Mouse (Mus musculus) small intestine, adult 10 weeks (tissue): ENCODE data around the gene Dip2a. TPM values are rescaled to one million over a fixed set of nuclear protein-coding genes. Genes with fewer than 3 reads are reported as not detected.

Source experiments
- polyA plus RNA-seq: library from polyadenylated mRNA; stranded (reverse); fragments of 350-450 nt; fragmentation: Illumina TruSeq; extraction: RNeasy Lipid Tissue Mini Kit (QIAGEN cat#74804); gene quantifications from one replicate; pipeline ENCODE4 v1.2.3, GENCODE M21; 2014; ENCODE audit warnings: low replicate concordance

The Dip2a gene
- polyA plus RNA-seq = 8.8 TPM

GRCm38 (mm10) chr10:76344711-76345539 lies at the start of gene Dip2a:
TSS of gene Dip2a (minus strand) at chr10:76345291.

DNA sequence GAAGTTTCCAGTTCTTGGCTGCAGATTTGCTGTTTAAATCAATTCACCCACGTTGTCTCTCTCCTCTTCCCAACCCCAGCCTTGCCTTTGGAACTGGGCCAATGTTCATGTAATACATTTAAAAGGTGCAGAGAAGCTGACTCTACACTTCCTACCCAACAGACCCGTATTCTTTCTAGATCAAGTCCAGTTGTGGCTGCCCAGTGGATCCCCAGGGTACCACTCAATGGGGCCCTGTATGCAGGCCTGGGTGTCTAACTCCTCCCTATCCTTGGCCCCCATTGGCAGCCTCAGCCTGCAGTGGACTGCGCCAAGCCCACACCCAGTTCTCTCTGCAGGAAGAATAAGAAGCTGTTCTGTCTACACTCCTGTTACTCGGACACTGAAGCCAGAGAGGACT lies 91.6 kb downstream of the Dip2a start, which contains the start of gene S100b:
TSS of gene S100b (plus strand) at position 318 of the 400 bp plus-strand sequence.

DNA sequence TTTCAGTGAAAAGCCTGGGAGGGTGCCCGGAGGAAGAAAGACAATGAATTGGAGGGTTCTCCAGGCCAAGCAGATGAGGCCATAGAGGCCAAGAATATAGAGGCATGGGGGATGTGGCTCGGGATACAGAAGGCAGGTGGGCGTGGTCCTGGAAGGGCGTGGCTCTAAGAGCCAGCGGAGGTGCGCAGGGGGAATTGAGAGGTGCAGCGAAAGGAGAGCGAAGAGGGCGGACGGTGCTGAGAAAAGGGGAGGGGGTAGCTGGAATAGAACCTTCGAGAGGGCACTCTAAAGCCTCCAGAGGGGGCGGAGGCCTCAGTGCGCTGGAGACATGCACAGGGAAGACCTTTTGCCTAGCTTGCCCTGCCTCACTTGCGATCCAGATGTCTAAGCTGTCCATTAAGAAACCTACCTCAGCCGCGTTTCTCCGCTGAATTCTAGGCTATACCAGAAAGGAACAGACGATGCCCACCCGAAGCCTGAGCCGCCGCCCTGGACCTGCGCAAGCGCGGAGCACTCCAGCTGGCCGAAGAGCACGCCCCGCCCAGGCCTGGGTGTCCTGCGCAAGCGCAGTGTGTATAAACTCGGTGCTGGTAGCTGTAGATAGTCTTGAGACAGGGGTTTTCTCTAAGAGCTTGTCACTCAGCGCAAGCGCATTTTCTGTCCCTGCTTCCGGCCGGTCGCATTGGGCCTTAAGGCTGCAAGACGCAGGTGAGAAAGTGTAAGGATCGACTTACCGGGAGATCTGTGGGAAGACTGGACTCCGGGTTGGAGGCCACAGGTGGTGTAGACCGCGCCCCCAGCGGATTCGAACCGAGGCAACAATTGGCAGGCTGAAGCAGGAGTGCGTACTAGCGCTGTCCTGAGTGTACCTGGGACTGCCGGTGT lies 107.5 kb downstream of the Dip2a start, which contains the start of gene Prmt2:
TSS of gene Prmt2 (minus strand) at position 525 of the 885 bp plus-strand sequence.

Other genes with a start within 250 kb of the Dip2a start
- gene Slc5a4b, start 234.3 kb downstream of the Dip2a start, polyA plus RNA-seq = 44.6 TPM
- gene Slc5a4a, start 197.8 kb downstream of the Dip2a start, polyA plus RNA-seq = 40.7 TPM
- gene Prmt2, start 107.4 kb downstream of the Dip2a start, polyA plus RNA-seq = 1.0 TPM
- 0.56 TPM for gene S100b, start 91.4 kb downstream of the Dip2a start, polyA plus RNA-seq
- gene AC141477.1, start 95.2 kb upstream of the Dip2a start, polyA plus RNA-seq = not detected
- 8.7 TPM for gene Pcnt, start 97.5 kb upstream of the Dip2a start, polyA plus RNA-seq
- not detected for gene 2610028H24Rik, start 103.8 kb upstream of the Dip2a start, polyA plus RNA-seq
- gene Mcm3ap, start 123.6 kb upstream of the Dip2a start, polyA plus RNA-seq = 3.3 TPM
- 1.3 TPM for gene Ybey, start 123.8 kb upstream of the Dip2a start, polyA plus RNA-seq
- 3.6 TPM for gene Lss, start 186.3 kb upstream of the Dip2a start, polyA plus RNA-seq
- gene Spatc1l, start 217.0 kb upstream of the Dip2a start, polyA plus RNA-seq = not detected
- gene Ftcd, start 230.4 kb upstream of the Dip2a start, polyA plus RNA-seq = not detected